Mouse (Mus musculus) intestine, postnatal 0 days (tissue): Measurements from ENCODE around the gene Lhx2. TPM values are rescaled to one million over a fixed set of nuclear protein-coding genes. Genes with fewer than 3 reads are reported as not detected.

Experiments
- ATAC-seq: fragments of 200-750 bp; cut with Nextera tagmentation; 2 replicates; pipeline ENCODE4 v1.8.0; 2017; ENCODE audit warnings: mild to moderate bottlenecking, moderate TSS enrichment, moderate library complexity
- H3K27ac ChIP-seq: fragments of 300-500 bp; sonication (generic); 2 replicates; pipeline ENCODE4 v1.5.1; 2014; ENCODE audit warnings: mild to moderate bottlenecking, low read depth, low read length, moderate library complexity
- H3K27me3 ChIP-seq: fragments of 300-500 bp; sonication (generic); replicated peaks from 2 replicates; pipeline ENCODE4 v1.6.1; 2014; ENCODE audit warnings: low read length, mixed read lengths; ENCODE audit not compliant: control insufficient read depth, insufficient read depth
- H3K36me3 ChIP-seq: fragments of 300-500 bp; sonication (generic); 2 replicates; pipeline ENCODE4 v1.6.1; 2014; ENCODE audit warnings: mild to moderate bottlenecking, moderate library complexity; ENCODE audit not compliant: control insufficient read depth, insufficient read depth
- H3K4me1 ChIP-seq: fragments of 300-500 bp; sonication (generic); replicated peaks from 2 replicates; pipeline ENCODE4 v1.6.1; 2014; ENCODE audit warnings: antibody characterized with exemption, low read length, mixed read lengths; ENCODE audit not compliant: control insufficient read depth, insufficient read depth
- H3K4me2 ChIP-seq: fragments of 300-500 bp; sonication (generic); replicated peaks from 2 replicates; pipeline ENCODE4 v1.6.1; 2014; ENCODE audit warnings: low read depth, mild to moderate bottlenecking, moderate library complexity
- H3K4me3 ChIP-seq: fragments of 300-500 bp; sonication (generic); 2 replicates; pipeline ENCODE4 v1.5.1; 2014; ENCODE audit warnings: low read depth, low read length
- H3K9ac ChIP-seq: fragments of 300-500 bp; sonication (generic); 2 replicates; pipeline ENCODE4 v1.6.1; 2014; ENCODE audit warnings: mild to moderate bottlenecking, low read depth, low read length
- H3K9me3 ChIP-seq: fragments of 300-500 bp; sonication (generic); 2 replicates; pipeline ENCODE4 v1.6.1; 2016; ENCODE audit warnings: mixed run types; ENCODE audit not compliant: control insufficient read depth
- CTCF ChIP-seq: sonication (generic); IDR thresholded peaks from 2 replicates; pipeline ENCODE4 v1.5.1; 2016; ENCODE audit warnings: low read depth, mild to moderate bottlenecking, control low read depth, antibody characterized with exemption, moderate library complexity
- WGBS: fragments of 180-500 bp; shearing (Covaris S2); extraction: QIAGEN DNeasy Blood & Tissue Kit; methylation state at CpG from one replicate; pipeline ENCODE4 v1.1.7; 2014; 5-methylcytosine and 5-hydroxymethylcytosine counted together
- polyA plus RNA-seq: library from polyadenylated mRNA; unstranded; fragments of >200 nt; fragmentation: Nextera tagmentation; extraction: Ambion mirVana; gene quantifications from 2 replicates; pipeline ENCODE4 v1.2.1, GENCODE M21; 2015

Lhx2 gene
- polyA plus RNA-seq, 1 experiment from 2014 or later = not detected

GRCm38 (mm10) chr2:38313399-38313798 lies 25.7 kb upstream of the Lhx2 start:
- Histone ChIP-seq H3K9ac (no peak overlapping the region), H3K4me3 (no peak overlapping the region), H3K27me3 (peaks cover 3% of the 10 kb centered on the region; the same call in 1 of the 2 replicates), H3K4me1 (no peaks in the 10 kb centered on the region), H3K9me3 (no peaks in the 10 kb centered on the region), H3K36me3 (no peaks in the 10 kb centered on the region), H3K4me2 (no peak overlapping the region), H3K27ac (no peak overlapping the region)
- no peak for TF ChIP-seq CTCF
- ATAC-seq = no peak
- WGBS = 39% methylated on average over 3 of the region's 3 CpGs

GRCm38 (mm10) chr2:38319086-38319485 lies 20.0 kb upstream of the Lhx2 start:
- no peak for TF ChIP-seq CTCF
- H3K27me3 ChIP-seq = 0 out of 2 replicates have a peak, but pooled peaks cover 10% of the 10 kb centered on the region
- no peak overlapping the region for H3K4me3 ChIP-seq
- no peaks in the 10 kb centered on the region for H3K4me1 ChIP-seq
- 84% methylated on average over 11 of the region's 11 CpGs for WGBS
- H3K9ac ChIP-seq = no peak overlapping the region
- H3K9me3 ChIP-seq = no peaks in the 10 kb centered on the region
- H3K4me2 ChIP-seq = no peak overlapping the region
- no peak overlapping the region for H3K27ac ChIP-seq
- H3K36me3 ChIP-seq = no peaks in the 10 kb centered on the region
- ATAC-seq = no peak

- Histone ChIP-seq H3K27me3 (0 out of 2 replicates have a peak, but pooled peaks cover 16% of the 10 kb centered on the region), H3K4me3 (no peak overlapping the region), H3K4me2 (no peak overlapping the region), H3K9ac (no peak overlapping the region), H3K9me3 (no peaks in the 10 kb centered on the region), H3K27ac (no peak overlapping the region), H3K4me1 (no peaks in the 10 kb centered on the region), H3K36me3 (no peaks in the 10 kb centered on the region)
- no peak for ATAC-seq
- 58% methylated on average over 4 of the region's 4 CpGs for WGBS
- no peak for TF ChIP-seq CTCF
Observed at GRCm38 (mm10) chr2:38320911-38321310, 18.2 kb upstream of the Lhx2 start.

GRCm38 (mm10) chr2:38323380-38323779 lies 15.7 kb upstream of the Lhx2 start:
- H3K36me3 ChIP-seq = no peaks in the 10 kb centered on the region

GRCm38 (mm10) chr2:38326671-38327070 lies 12.4 kb upstream of the Lhx2 start:
- no peak for TF ChIP-seq CTCF
- 41% methylated on average over 1 of the region's 1 CpGs for WGBS
- peaks cover 19% of the 10 kb centered on the region for H3K27me3 ChIP-seq

More at GRCm38 (mm10) chr2:38323380-38323779, 15.7 kb upstream of the Lhx2 start:
- no peak for TF ChIP-seq CTCF
- Histone ChIP-seq H3K27me3 (0 out of 2 replicates have a peak, but pooled peaks cover 20% of the 10 kb centered on the region), H3K4me3 (no peak overlapping the region), H3K4me2 (no peak overlapping the region), H3K4me1 (no peaks in the 10 kb centered on the region), H3K27ac (no peak overlapping the region), H3K9ac (no peak overlapping the region), H3K9me3 (no peaks in the 10 kb centered on the region)
- WGBS = 29% methylated on average over 8 of the region's 8 CpGs
- no peak for ATAC-seq

GRCm38 (mm10) chr2:38333586-38334119 lies 5.4 kb upstream of the Lhx2 start:
- no peak for TF ChIP-seq CTCF
- no peak overlapping the region for H3K9ac ChIP-seq
- H3K4me2 ChIP-seq = no peak overlapping the region
- H3K27ac ChIP-seq = no peak overlapping the region
- no peaks in the 10 kb centered on the region for H3K4me1 ChIP-seq
- H3K9me3 ChIP-seq = no peaks in the 10 kb centered on the region
- H3K27me3 ChIP-seq = peaks cover 66% of the 10 kb centered on the region
- 30% methylated on average over 7 of the region's 7 CpGs for WGBS
- ATAC-seq = no peak
- H3K4me3 ChIP-seq = no peak overlapping the region
- no peaks in the 10 kb centered on the region for H3K36me3 ChIP-seq

More at GRCm38 (mm10) chr2:38326671-38327070, 12.4 kb upstream of the Lhx2 start:
- H3K36me3 ChIP-seq = no peaks in the 10 kb centered on the region
- no peak overlapping the region for H3K27ac ChIP-seq
- no peak overlapping the region for H3K4me2 ChIP-seq
- no peaks in the 10 kb centered on the region for H3K4me1 ChIP-seq
- H3K9ac ChIP-seq = no peak overlapping the region
- H3K4me3 ChIP-seq = no peak overlapping the region
- H3K9me3 ChIP-seq = no peaks in the 10 kb centered on the region
- no peak for ATAC-seq

GRCm38 (mm10) chr2:38336606-38337005 lies 2.5 kb upstream of the Lhx2 start:
- ATAC-seq = no peak
- no peak overlapping the region for H3K4me3 ChIP-seq
- H3K27me3 ChIP-seq = peaks cover 91% of the 10 kb centered on the region
- no peak overlapping the region for H3K9ac ChIP-seq
- no peak overlapping the region for H3K4me2 ChIP-seq
- no peak overlapping the region for H3K27ac ChIP-seq
- 4% methylated on average over 17 of the region's 17 CpGs for WGBS
- H3K36me3 ChIP-seq = no peaks in the 10 kb centered on the region
- TF ChIP-seq CTCF = no peak
- H3K4me1 ChIP-seq = no peaks in the 10 kb centered on the region; the same call in 1 of the 2 replicates
- no peaks in the 10 kb centered on the region for H3K9me3 ChIP-seq
